Mouse (Mus musculus): ENCODE data around the gene Dtnbp1. TPM values are rescaled to one million over a fixed set of nuclear protein-coding genes. Genes with fewer than 3 reads are reported as not detected.

The Dtnbp1 gene
- polyA plus RNA-seq, 2 experiments, result 58.2 to 69.2 TPM

- H3K4me2 ChIP-seq (replicated peaks; ENCODE audit: low read depth, low read length, severe bottlenecking), result no peak overlapping the region
- no peak for DNase-seq (ENCODE audit: low spot score)
- H3K27me3 ChIP-seq (ENCODE audit: control insufficient read depth, insufficient read depth, low read length), result no peaks in the 10 kb centered on the region
- H3K9ac ChIP-seq (ENCODE audit: low read depth, low read length, severe bottlenecking), result no peak overlapping the region
- peaks cover 60% of the 10 kb centered on the region for H3K36me3 ChIP-seq (ENCODE audit: control insufficient read depth, insufficient read depth, low read length)
- no peaks in the 10 kb centered on the region for H3K4me1 ChIP-seq (ENCODE audit: control insufficient read depth, insufficient read depth, low read length)
- WGBS, result 92% methylated on average over 2 of the region's 2 CpGs
- H3K27ac ChIP-seq (replicated peaks; ENCODE audit: low read depth, low read length), result no peak overlapping the region
- H3K4me3 ChIP-seq (replicated peaks; ENCODE audit: low read length), result no peak overlapping the region
- no peaks in the 10 kb centered on the region for H3K9me3 ChIP-seq (ENCODE audit: control insufficient read depth, low read length)
- no peak for ATAC-seq (ENCODE audit: low FRiP score, low read depth)
- TF ChIP-seq POLR2A (IDR thresholded peaks at IDR 0.05; ENCODE audit: borderline replicate concordance, extremely low read depth, insufficient read depth, insufficient read length), result no peak
Measured at GRCm38 (mm10) chr13:44925173-44925572, 76.8 kb downstream of the Dtnbp1 start.

- 95% methylated on average over 3 of the region's 3 CpGs for WGBS
- peaks cover 71% of the 10 kb centered on the region for H3K36me3 ChIP-seq (ENCODE audit: control insufficient read depth, insufficient read depth, low read length)
- no peak overlapping the region for H3K4me3 ChIP-seq (replicated peaks; ENCODE audit: low read length)
- no peak for TF ChIP-seq POLR2A (IDR thresholded peaks at IDR 0.05; ENCODE audit: borderline replicate concordance, extremely low read depth, insufficient read depth, insufficient read length)
- H3K27ac ChIP-seq (replicated peaks; ENCODE audit: low read depth, low read length), result no peak overlapping the region
- ATAC-seq (ENCODE audit: low FRiP score, low read depth) (no peak), DNase-seq (ENCODE audit: low spot score) (no peak)
- H3K9me3 ChIP-seq (ENCODE audit: control insufficient read depth, low read length), result no peaks in the 10 kb centered on the region
- no peaks in the 10 kb centered on the region for H3K27me3 ChIP-seq (ENCODE audit: control insufficient read depth, insufficient read depth, low read length)
- no peaks in the 10 kb centered on the region for H3K4me1 ChIP-seq (ENCODE audit: control insufficient read depth, insufficient read depth, low read length)
- H3K4me2 ChIP-seq (replicated peaks; ENCODE audit: low read depth, low read length, severe bottlenecking), result no peak overlapping the region
- no peak overlapping the region for H3K9ac ChIP-seq (ENCODE audit: low read depth, low read length, severe bottlenecking)
Measured at GRCm38 (mm10) chr13:44924042-44924441, 77.9 kb downstream of the Dtnbp1 start.

GRCm38 (mm10) chr13:44921721-44922120 lies 80.2 kb downstream of the Dtnbp1 start:
- Histone ChIP-seq H3K36me3 (ENCODE audit: control insufficient read depth, insufficient read depth, low read length) (peaks cover 87% of the 10 kb centered on the region), H3K4me3 (replicated peaks; ENCODE audit: low read length) (no peak overlapping the region), H3K27ac (replicated peaks; ENCODE audit: low read depth, low read length) (no peak overlapping the region), H3K9me3 (ENCODE audit: control insufficient read depth, low read length) (no peaks in the 10 kb centered on the region), H3K9ac (ENCODE audit: low read depth, low read length, severe bottlenecking) (no peak overlapping the region), H3K27me3 (ENCODE audit: control insufficient read depth, insufficient read depth, low read length) (no peaks in the 10 kb centered on the region), H3K4me2 (replicated peaks; ENCODE audit: low read depth, low read length, severe bottlenecking) (no peak overlapping the region), H3K4me1 (ENCODE audit: control insufficient read depth, insufficient read depth, low read length) (no peaks in the 10 kb centered on the region)
- DNase-seq (ENCODE audit: low spot score) (no peak), ATAC-seq (ENCODE audit: low FRiP score, low read depth) (no peak)
- WGBS, result 75% methylated on average over 5 of the region's 5 CpGs
- no peak for TF ChIP-seq POLR2A (IDR thresholded peaks at IDR 0.05; ENCODE audit: borderline replicate concordance, extremely low read depth, insufficient read depth, insufficient read length)

- no peak overlapping the region for H3K27ac ChIP-seq (replicated peaks; ENCODE audit: low read depth, low read length)
- no peak for DNase-seq (ENCODE audit: low spot score)
- H3K9ac ChIP-seq (ENCODE audit: low read depth, low read length, severe bottlenecking), result no peak overlapping the region
- no peak for TF ChIP-seq POLR2A (IDR thresholded peaks at IDR 0.05; ENCODE audit: borderline replicate concordance, extremely low read depth, insufficient read depth, insufficient read length)
- H3K27me3 ChIP-seq (ENCODE audit: control insufficient read depth, insufficient read depth, low read length), result no peaks in the 10 kb centered on the region
- H3K4me1 ChIP-seq (ENCODE audit: control insufficient read depth, insufficient read depth, low read length), result no peaks in the 10 kb centered on the region
- H3K4me2 ChIP-seq (replicated peaks; ENCODE audit: low read depth, low read length, severe bottlenecking), result no peak overlapping the region
- no peaks in the 10 kb centered on the region for H3K9me3 ChIP-seq (ENCODE audit: control insufficient read depth, low read length)
- peaks cover 90% of the 10 kb centered on the region for H3K36me3 ChIP-seq (ENCODE audit: control insufficient read depth, insufficient read depth, low read length)
- no peak overlapping the region for H3K4me3 ChIP-seq (replicated peaks; ENCODE audit: low read length)
- 74% methylated on average over 10 of the region's 10 CpGs for WGBS
- no peak for ATAC-seq (ENCODE audit: low FRiP score, low read depth)
Measured at GRCm38 (mm10) chr13:44921095-44921494, 80.9 kb downstream of the Dtnbp1 start.

- ATAC-seq (ENCODE audit: low FRiP score, low read depth) (no peak), DNase-seq (ENCODE audit: low spot score) (no peak)
- H3K27ac ChIP-seq (replicated peaks; ENCODE audit: low read depth, low read length), result no peak overlapping the region
- no peaks in the 10 kb centered on the region for H3K9me3 ChIP-seq (ENCODE audit: control insufficient read depth, low read length)
- 97% methylated on average over 2 of the region's 2 CpGs for WGBS
- H3K9ac ChIP-seq (ENCODE audit: low read depth, low read length, severe bottlenecking), result no peak overlapping the region
- H3K4me1 ChIP-seq (ENCODE audit: control insufficient read depth, insufficient read depth, low read length), result no peaks in the 10 kb centered on the region
- H3K36me3 ChIP-seq (ENCODE audit: control insufficient read depth, insufficient read depth, low read length), result peaks cover 98% of the 10 kb centered on the region
- H3K27me3 ChIP-seq (ENCODE audit: control insufficient read depth, insufficient read depth, low read length), result no peaks in the 10 kb centered on the region
- no peak for TF ChIP-seq POLR2A (IDR thresholded peaks at IDR 0.05; ENCODE audit: borderline replicate concordance, extremely low read depth, insufficient read depth, insufficient read length)
- no peak overlapping the region for H3K4me3 ChIP-seq (replicated peaks; ENCODE audit: low read length)
- H3K4me2 ChIP-seq (replicated peaks; ENCODE audit: low read depth, low read length, severe bottlenecking), result no peak overlapping the region
Measured at GRCm38 (mm10) chr13:44918269-44918668, 83.7 kb downstream of the Dtnbp1 start.

GRCm38 (mm10) chr13:44917202-44917601 lies 84.7 kb downstream of the Dtnbp1 start:
- no peak for ATAC-seq (ENCODE audit: low FRiP score, low read depth)
- WGBS, result 97% methylated on average over 4 of the region's 4 CpGs
- H3K4me1 ChIP-seq (ENCODE audit: control insufficient read depth, insufficient read depth, low read length), result peaks cover 6% of the 10 kb centered on the region
- H3K4me3 ChIP-seq (replicated peaks; ENCODE audit: low read length), result no peak overlapping the region
- no peaks in the 10 kb centered on the region for H3K27me3 ChIP-seq (ENCODE audit: control insufficient read depth, insufficient read depth, low read length)
- no peak for DNase-seq (ENCODE audit: low spot score)
- peaks cover 98% of the 10 kb centered on the region for H3K36me3 ChIP-seq (ENCODE audit: control insufficient read depth, insufficient read depth, low read length)
- no peak overlapping the region for H3K27ac ChIP-seq (replicated peaks; ENCODE audit: low read depth, low read length)
- no peak overlapping the region for H3K9ac ChIP-seq (ENCODE audit: low read depth, low read length, severe bottlenecking)
- H3K4me2 ChIP-seq (replicated peaks; ENCODE audit: low read depth, low read length, severe bottlenecking), result no peak overlapping the region
- no peaks in the 10 kb centered on the region for H3K9me3 ChIP-seq (ENCODE audit: control insufficient read depth, low read length)
- no peak for TF ChIP-seq POLR2A (IDR thresholded peaks at IDR 0.05; ENCODE audit: borderline replicate concordance, extremely low read depth, insufficient read depth, insufficient read length)

All from limb, embryonic 14.5 days (tissue).